Mouse (Mus musculus) ES-CJ7 (cell line): Measurements from ENCODE around the gene Arid4a.
"Not testable (repeated sequence)": the region's sequence is repeated elsewhere in the genome, so short reads cannot be mapped to it uniquely, and the experiment has no call there.

Experiments used
- DNase-seq: peaks from one replicate; pipeline ENCODE4 v3.0.0; 2011; ENCODE audit warnings: low read depth, low spot score

Gene Arid4a

DNA sequence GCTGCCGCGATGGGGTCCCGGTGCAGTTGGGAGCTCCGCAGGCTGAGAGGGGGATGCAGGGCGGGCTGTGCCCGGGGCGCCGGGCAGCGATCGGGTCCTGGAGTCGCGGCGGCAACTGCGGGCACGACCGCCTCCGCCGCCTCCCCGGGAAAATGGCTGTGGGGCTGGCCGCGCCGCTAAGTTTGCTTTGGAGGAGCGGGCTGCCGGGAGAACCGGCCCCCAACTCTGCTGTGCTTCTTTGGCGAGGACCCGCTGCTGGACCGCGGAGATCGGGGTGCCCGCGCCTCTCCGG, 367 bp downstream of the Arid4a start:
- DNase-seq = no peak

DNA sequence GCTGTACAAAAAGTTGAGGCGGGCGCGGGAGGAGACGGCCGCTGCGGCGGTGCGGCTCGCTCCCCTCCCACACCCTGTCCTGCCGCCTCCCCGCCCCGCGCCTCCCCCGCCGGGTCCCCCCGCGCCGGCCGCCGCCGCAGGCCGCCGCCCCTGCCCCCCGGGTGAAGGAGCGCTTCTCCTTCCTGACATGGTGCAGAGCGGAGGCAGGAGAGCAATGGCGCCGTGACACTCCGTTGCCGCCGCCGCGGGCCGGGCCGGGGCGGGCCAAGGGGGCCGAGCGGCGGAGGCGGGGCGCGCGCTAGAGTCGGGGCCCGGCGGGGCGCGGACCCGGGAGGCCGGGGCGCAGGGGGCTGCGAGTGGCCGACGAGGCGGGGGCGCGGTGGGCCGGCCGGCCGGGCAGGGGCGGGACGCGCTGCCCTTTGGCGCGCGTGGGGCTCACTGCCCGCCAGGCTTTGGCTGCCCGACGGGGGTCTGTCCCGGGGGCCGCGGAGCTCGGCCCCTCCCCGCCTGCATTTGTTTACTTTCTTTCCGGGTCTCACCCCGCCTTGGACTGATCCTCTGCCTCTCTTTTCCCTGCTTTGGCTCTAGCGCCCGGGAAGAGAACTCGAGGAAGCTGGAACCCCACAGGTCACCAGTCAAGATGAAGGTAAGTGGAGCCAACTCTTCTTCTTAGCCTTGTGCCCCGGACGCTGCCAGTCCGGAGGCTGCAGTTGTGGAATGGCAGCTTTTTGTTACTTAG, 882 bp downstream of the Arid4a start:
- DNase-seq = peak; percentile 38

DNA sequence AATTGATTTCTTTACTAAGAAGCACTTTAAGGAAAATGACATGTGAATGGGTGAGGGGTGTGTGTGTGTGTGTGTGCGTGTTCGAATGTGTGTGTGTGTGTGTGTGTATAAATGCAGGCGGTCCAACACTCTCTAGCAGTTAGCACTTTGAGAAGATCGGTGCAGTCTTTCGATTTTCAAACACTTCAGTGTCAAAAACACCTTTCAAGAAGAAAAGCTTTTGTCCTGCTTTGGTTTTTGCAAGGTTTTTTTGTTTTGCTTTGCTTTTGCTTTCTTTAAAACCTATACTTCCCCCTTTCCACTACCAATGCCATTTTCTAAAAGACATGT, 1.4 kb downstream of the Arid4a start:
- no peak for DNase-seq

DNA sequence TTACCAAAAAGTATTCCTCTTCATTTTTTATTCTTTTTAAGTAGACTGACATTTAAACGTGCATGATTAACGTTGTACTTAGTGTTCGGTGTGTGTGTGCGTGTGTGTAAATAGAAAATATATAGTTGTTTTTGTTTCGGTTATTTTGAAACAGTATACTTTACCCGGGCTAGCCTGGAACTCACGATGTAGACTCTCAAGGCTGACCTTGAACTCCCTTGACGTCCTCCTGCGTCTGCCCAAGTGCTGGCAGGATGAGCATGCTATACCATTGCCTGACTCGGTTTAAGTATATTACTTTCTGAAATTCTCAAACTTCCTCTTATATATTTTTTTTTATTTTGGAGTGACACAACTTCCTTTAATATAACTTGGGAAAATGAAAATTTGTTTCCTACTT, 2.0 kb downstream of the Arid4a start:
- DNase-seq = no peak

DNA sequence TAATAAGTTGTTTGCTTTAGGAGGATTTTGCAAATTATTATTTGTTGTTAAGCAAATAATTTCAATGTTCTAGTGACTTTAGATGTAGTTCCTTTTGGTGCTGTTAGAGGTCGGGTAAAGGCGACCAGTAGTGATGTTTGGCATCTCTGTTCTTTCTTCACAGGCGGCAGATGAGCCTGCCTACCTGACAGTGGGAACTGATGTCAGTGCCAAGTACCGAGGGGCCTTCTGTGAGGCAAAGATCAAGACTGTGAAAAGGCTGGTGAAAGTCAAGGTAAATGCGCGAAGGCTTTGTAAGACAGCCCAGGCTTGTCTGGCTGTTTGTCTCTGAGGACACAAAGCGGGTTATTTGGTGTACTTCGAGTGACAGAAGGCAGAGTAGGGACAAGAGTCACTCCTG, 3.4 kb downstream of the Arid4a start:
- no peak for DNase-seq

DNA sequence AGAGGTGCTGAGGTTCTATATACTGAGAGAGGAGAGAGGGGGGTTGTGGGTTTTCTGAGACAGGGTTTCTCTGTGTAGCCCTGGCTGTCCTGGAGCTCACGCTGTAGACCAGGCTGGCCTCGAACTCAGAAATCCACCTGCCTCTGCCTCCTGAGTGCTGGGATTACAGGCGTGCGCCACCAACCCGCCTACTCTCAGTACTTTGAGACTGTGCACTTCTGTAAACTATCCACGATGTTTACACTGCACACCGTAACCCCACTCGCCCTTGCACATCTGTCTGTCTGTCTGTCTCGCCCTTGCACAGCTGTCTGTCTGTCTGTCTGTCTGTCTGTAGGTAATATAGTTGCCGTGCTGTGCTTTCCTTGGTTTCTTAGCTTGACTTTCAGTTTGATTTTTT, 8.6 kb downstream of the Arid4a start:
- no peak for DNase-seq

DNA sequence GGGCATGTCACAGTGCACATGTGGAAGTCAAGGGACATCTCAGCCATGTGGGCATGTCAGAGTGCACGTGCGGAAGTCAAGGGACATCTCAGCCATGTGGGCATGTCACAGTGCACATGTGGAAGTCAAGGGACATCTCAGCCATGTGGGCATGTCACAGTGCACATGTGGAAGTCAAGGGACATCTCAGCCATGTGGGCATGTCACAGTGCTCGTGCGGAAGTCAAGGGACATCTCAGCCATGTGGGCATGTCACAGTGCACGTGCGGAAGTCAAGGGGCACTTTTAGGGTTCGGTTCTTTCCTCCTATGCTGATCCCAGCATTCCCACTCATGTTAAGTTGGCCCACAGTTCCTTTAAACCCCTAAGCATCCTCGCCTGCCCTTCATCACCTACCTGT, 12.5 kb downstream of the Arid4a start:
- DNase-seq = not testable (repeated sequence)

DNA sequence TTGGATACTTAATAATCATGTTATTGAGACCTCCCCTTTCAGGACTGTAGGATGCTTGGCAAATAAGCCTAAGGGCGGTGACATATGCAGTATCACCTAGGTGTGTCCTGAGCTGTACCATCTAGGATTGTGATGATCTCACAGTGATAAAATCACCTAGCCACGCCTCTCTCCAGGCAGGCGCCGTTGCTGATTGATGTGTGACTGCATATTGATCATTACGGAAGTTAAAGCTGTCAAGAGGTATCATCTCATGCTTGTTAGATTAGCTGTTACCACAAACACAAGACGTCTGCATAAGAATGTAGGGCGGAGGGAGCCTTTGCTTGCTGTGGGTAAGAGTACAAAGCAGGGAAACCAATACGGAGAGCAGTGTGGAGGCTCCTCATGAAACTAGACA, 14.5 kb downstream of the Arid4a start:
- DNase-seq = peak; percentile 44

DNA sequence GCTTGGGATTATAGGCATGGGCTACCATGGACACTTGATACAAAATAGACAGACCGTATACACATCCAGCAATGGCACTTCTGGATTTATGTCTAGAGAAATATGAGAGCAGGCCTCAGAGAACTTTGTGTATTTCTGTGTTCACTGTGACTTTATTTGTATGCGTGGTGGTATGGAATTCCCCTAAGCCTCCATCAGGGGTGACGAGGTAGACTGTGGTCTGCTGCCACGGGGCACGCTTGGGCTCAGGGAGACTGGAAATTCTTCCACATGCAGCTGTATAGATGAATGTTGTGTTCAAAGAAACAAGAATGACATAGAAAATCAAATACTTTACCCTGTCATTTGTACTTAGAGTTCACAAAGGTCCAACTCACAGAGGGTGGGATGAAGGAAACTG, 14.9 kb downstream of the Arid4a start:
- DNase-seq = no peak

DNA sequence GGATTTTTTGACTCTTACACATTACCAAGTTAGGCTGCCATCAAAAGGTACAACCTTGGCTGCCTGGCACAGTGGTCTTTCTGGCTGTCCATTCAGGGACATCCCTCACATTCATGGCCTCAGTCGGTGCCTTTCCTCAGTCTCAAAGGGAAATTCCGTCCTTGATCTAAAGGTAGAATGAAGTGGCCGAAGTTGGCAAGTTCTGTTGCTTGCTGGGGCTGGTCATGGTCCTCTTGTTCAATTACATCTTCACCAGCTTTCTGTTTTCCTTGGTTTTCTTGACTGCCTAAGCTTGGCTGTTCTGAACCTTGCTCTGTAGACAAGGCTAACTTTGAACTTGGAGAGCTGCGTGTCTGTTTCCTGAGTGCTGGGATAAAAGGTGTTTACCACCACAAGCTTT, 20.0 kb downstream of the Arid4a start:
- no peak for DNase-seq

DNA sequence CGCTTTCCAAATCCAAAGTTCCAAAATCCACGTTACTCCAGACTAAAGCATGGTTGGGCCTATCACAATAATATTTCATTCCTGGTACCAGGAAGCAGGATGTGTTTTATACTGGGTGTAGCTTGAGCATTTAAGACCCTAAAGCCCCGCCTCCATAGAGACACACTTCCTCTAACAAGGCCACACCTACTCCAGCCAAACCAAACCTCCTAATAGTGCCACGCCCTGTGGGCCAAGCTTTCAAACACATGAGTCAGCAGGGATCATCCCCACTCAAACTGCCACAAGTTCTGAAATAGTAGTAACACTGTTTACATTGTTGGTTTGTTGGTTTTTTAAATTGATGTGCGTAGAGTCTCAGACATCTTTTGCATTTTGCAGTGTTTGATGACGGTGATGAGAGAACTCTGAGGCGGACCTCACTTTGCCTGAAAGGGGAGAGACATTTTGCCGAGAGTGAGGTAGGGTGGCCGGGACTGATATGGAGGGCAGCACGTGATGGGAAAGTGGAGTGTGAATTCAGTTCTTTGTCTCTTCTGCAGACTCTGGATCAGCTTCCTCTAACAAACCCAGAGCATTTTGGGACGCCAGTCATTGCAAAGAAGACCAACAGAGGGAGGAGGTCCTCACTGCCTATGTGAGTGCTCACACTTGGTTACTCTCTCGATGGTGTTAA, 21.1 kb downstream of the Arid4a start:
- DNase-seq = peak; percentile 86

DNA sequence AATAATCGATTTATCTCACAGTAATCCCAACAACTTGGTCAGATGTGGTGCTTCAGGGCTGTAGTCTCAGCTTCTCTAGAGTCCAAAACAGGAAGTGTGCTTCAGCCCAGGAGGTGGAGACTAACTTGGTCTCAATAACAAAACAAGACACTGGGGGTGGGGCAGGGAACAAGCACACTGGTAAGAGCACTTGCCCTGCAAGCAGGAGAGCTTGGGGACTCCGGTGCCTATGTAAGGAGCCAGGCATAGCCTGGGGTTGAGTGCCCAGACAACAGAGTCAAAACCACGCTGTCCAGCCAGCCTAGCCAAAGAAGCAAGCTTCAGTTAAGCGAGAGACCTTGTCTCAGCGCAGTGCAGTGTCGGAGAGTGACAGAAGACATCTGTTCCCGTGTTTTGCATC, 24.7 kb downstream of the Arid4a start:
- peak; percentile 22 for DNase-seq

DNA sequence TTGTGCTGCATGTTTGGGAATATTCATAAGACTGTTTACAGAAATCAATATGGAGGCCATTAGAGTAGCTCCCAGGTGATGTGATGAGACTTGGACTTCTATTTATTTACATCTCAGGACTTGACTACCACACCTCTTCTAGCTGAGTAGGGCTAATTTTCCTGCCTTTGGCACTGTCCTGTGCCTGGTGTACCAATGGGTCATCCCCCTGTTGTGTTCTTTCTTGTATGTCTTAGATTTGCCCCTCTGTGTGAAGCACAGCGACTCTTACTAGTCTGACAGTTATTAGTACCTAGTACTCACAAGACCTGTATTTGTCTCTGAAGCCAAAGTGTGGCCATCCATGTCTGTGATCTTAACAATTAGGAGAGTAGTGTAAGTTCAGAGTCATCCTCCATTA, 26.7 kb downstream of the Arid4a start:
- DNase-seq = no peak

DNA sequence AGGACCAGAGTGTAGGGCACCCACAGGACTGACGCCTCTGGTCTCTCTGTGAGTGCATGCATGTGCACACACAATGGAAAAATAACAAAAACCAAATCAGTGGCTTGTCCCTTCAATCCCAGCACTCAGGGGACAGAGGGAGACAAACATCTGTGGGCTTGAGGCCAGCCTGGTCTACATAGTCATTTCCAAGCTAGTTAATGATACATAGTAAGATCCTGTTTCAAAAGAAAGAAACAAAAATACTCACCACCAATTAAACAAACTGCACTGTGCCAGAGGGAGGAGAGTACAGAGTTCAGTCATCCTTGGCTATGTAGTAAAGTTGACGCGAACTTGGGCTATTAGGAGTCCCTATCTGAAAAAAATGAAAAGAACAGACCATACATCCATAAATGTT, 27.8 kb downstream of the Arid4a start:
- no peak for DNase-seq

DNA sequence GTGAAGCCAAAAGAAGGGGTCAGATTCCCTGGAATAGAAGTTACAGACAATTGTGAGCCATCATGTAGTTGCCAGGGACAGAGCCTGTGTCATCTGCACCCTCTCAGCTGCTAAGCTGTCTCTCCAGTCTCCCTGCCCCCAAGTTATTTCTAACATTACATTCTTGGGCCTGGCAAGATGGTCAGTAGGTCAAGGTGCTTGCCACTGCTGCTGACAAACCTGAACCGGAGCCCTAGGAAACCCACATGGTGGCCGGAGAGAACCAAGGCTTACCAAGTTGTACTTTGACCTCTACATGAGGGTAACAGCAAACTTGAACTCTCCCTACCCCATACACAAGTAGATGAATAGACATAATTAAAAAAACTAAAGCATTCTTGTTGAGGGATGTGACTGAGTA, 28.7 kb downstream of the Arid4a start:
- no peak for DNase-seq

DNA sequence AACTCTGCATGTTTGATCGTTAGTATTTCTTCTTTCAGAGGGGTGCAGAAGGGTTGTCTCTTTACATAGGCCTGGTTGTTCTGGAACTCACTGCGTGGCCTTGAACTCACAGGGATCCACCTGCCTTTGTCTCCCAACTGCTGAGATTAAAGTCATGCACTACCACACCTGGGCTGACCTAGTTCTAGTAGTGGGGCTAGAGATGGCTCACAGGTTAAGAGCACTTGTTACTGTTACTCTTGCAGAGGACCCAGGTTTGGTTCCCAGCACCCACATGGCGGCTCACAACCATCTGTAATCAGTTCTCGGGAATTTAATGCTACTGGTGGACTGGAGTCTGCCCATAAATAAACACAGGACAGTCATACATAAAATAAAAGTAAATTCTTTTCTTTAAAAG, 30.7 kb downstream of the Arid4a start:
- DNase-seq = no peak

DNA sequence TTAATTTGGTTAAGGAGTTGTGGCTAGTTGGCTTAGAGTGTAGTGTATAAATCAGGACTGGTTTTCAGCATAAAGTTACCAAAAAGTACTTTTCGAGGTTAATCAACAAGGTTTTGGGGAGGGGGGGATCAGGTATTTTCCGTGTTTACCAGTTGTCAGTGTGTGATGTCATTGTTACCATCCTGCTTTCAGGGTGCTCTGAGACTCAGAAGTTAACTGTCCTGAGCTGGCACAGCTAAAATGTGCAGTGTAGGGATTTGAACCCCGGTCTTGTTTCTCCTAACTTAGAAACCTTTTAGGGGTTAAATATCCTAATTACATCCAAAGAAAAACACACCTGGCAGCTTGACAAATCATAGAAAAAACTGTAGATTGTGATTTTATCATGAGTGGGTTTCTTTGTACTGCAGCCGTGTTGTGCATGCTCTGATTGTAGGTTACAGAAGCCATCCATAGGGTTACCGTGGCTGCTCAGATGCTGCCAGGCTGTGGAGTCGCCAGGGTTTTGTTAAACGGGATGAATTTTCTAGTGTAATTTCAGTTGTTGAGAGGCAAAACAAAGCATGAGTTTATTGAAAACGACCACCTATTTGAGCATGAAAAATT, 31.8 kb downstream of the Arid4a start:
- DNase-seq = no peak

DNA sequence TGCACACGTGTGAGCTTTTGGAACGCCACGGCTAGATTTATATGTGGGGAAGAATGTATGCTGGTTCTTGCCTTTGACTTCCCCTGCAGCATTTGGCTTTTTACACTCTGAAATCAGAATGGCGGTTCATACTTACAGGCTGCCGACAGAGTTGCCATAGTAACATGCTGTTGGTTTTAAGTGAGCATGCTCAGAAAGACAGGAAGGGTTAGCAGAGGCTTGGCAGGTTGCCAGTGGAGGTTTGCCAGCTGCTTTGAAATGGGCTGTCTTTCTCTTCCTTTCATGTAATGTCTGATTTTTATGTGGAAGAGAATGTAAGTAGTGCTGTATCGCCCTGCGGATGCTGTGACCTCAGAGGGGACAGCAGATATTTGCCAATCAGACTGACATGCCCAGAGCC, 32.3 kb downstream of the Arid4a start:
- peak; percentile 75 for DNase-seq

DNA sequence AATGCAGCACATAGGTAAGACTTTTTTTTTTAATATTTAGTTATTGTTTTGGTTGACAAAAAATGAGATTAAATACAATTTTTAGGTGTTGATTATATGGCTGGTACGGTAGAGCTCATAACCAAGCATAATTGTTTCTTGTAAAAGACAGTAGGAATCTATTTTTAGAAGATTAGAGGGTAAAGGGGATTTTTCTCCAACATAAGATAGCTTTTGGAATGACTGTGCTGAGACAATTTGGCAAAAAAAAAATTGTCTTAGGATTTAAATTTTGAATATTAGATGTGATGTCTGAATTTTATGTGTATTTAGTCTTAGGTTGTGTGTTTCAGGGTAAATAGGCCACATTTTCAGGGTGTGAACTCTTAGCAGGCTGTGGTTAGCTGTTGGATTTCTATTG, 32.8 kb downstream of the Arid4a start:
- no peak for DNase-seq

DNA sequence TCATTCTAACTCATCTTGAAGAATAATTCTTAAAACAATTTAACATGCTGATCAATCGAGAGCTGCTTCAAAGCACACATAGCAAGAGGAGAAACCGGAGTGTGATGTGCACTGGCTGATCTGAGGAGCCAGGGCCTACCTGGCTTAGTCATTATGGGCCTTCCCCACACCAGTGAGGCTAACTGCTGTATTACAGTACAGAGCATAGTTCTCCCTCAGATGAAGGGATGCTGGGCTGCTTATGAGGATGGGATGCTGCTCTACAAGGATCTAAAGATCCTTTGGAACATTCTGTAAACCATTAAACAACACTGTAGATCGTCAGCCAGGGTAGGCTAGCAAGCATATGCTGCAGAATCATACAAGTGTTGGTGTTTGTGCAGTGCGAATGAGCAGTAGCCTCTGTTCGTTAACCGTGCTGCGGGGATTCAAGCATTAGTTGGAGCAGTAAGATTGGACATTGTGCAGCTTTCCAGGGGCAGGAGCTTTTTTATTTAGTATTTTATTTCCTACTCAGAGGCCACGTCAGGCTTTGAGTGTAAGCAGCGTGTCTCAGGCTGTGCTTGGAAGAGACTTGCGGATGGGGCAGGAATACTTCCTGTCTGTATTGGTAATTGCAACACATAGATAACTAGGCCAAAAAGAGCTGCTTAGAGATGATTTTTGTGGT, 33.9 kb downstream of the Arid4a start:
- DNase-seq = no peak

DNA sequence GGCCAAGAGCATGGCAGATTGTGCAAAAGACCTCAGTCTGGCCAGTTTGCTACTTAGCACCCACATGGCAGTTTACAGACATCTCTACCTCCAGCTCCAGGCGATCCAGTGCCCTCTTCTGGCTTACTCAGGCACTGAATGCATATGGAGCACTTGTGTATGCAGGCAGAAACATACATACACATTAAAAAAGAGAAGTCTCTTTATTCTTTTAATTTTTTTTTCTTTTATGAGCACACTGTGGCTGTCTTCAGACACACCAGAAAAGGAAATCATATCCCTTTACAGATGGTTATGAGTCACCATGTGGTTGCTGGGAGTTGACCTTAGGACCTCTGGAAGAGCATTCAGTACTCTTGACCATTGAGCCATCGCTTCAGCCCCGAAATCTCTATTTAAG, 35.3 kb downstream of the Arid4a start:
- peak; percentile 54 for DNase-seq

DNA sequence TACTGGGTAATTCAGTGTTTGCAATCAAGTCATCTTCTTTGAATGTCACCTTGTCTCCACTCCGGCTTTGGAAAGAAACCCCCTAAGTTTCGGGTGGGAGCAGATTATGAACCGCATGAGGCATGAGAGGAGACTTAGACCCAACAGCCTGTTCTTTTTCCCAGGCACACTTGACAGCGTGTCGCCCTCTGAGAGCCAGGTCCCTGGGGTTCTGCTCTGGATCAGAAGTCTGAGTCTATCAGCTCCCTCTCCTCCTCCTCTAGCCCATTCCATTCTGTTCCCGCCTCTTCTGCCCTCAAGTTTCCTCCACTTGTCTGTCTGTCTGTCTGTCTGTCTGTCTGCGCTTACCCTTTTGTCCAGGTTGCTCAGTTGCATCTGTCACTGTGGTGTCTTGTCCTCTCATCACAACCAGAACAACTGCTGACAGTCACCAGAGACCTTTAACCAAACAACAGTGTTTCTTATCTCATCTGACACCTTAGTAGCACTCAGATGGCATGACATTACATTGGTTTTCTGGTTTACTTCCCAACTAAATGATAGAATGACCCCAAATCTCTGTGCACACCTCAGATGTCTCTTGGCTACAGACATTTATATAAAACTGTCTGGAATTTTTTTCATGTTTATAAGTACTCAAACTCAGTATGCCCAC, 36.7 kb downstream of the Arid4a start:
- DNase-seq = no peak
